Mouse (Mus musculus): ENCODE measurements at regions not wholly inside any gene's neighbourhood (a gene's known extent, or its start where the extent isn't known, plus 50 kb on each side); places are given as distances from the start of the nearest gene placed in this dataset.

DNA sequence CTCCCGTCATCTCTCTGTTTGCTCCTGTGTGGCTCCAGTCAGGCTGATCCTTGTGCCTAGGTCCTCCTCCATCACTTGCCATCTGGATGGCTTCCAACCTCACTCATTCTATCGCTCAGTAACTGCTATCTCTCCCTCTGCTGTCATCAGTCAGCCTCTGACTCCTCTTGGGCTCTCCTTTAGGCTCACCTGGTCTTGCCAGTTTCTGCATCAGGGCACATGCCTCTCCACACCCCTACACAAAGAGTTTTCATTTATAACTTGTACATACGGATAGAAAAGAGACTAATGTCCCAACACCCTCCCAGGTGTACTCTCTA is 2664.7 kb upstream of the Lrrc6 start:
- ChIA-PET POLR2A (no interaction called here), CTCF (no interaction called here)

DNA sequence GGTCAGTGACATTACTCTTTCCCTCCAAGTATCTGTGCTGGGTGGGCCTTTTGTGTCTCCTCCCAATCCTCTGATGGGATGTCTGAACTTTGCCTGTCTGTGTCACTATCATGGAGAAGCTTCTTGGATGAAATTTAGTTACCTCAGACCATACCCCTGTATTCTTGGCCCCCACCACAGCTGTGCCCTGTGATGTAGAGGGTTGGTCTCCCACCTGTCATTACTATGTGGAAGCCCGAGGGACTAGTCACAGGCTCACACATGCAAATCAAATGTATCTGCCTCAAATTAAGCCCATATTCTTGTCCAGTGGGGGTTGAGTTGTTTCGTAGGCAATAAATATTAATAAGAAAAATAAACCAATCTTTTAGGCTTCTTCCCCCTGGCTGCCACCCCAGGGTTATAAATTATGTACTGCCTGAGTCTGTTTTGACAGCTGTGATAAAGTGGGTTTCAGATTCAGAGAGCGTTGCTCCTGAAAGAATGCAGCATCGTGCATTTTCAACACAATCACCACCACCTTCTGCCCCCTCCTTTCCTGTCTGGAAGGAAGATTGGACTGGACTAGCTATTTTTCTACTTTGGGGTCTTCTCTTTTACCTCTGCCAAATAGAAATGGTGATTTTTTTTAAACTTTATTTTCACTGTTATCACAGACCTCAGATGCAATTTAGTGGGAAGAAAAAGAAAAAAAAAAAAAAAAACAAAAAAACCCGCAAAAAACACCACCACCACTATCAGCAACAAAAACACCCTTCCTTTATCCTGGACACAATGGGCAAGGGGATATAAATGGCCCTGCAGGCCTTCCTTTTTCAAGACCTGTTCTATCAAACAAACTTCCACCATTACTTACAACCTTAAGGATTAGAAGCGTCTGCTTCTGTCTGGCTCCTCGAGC is 2664.1 kb upstream of the Lrrc6 start:
- POLR2A ChIA-PET = interaction anchor here in 1 of 4 experiments (0.7 kb wide), 1 partner anchor 131 kb away, joined by 3 read pairs; no protein-coding TSS in a partner anchor
- CTCF ChIA-PET = no interaction called here

DNA sequence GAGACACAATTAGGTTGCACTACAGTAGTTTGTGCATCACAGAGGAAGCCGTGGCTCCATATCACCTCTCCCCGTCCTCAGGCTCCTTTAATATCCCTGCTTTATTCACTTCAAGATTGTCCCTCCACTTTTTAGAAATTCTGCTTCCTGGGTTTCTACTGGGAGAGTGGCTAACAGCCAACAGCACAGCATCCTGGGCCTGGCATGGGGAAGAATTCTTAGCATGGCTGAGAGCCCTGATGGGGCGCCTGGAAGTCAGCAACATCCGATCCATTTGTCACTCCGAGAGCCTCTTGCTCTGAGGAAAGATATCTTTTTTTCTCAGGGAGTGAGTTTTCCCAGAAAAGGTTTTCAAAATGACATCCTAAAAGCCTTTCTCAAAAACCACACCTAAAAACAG is 2660.3 kb upstream of the Lrrc6 start:
- CTCF ChIA-PET = no interaction called here
- POLR2A ChIA-PET = no interaction called here

DNA sequence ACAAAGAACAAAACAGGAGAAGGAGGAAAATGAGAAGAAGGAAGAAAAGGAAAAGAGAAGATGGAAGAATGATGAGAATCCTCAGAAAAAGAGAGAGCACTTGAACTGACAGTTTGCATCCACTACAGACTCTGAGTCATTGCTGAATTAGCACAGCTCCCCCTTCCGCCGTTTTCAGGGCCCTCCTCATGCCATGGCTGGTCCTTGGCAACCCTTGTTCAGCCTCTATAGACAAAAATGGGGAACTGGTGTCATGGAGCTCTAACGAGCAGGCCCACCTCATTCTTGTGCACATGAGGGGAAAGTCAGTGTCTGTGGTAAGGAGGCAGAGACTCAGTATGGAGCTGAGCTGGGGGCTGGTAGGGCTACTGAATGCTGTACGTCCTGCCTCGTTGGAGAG is 2657.4 kb upstream of the Lrrc6 start:
- POLR2A ChIA-PET = no interaction called here
- CTCF ChIA-PET = no interaction called here

All from embryonic stem cell, embryonic (primary cell).